Mouse (Mus musculus) forebrain, embryonic 10.5 days (tissue): Measurements from ENCODE around the gene Exoc1. TPM values are rescaled to one million over a fixed set of nuclear protein-coding genes. Genes with fewer than 3 reads are reported as not detected.

Experiments used
- DNase-seq: peaks from one replicate; pipeline ENCODE4 v3.0.0-alpha.2; 2017; ENCODE audit warnings: low spot score; ENCODE audit errors: extremely low spot score
- H3K27ac ChIP-seq: fragments of 300-500 bp; sonication (generic); 2 replicates; pipeline ENCODE4 v1.5.1; 2016; ENCODE audit warnings: mild to moderate bottlenecking
- H3K27me3 ChIP-seq: fragments of 300-500 bp; sonication (generic); 2 replicates; pipeline ENCODE4 v1.6.1; 2016; ENCODE audit warnings: mild to moderate bottlenecking; ENCODE audit not compliant: poor library complexity, severe bottlenecking
- H3K36me3 ChIP-seq: fragments of 300-500 bp; sonication (generic); replicated peaks from 2 replicates; pipeline ENCODE4 v1.6.1; 2016; ENCODE audit warnings: mild to moderate bottlenecking, moderate library complexity
- H3K4me1 ChIP-seq: fragments of 300-500 bp; sonication (generic); 2 replicates; pipeline ENCODE4 v1.6.1; 2016
- H3K4me3 ChIP-seq: fragments of 300-500 bp; sonication (generic); 2 replicates; pipeline ENCODE4 v1.5.1; 2016; ENCODE audit warnings: mild to moderate bottlenecking, moderate library complexity
- H3K9me3 ChIP-seq: fragments of 300-500 bp; sonication (generic); 2 replicates; pipeline ENCODE4 v1.6.1; 2016; ENCODE audit warnings: mild to moderate bottlenecking, moderate library complexity
- WGBS: fragments of 180-500 bp; shearing (Covaris S2); methylation state at CpG from one replicate; pipeline ENCODE4 v1.1.7; 2016; 5-methylcytosine and 5-hydroxymethylcytosine counted together
- polyA plus RNA-seq: library from polyadenylated mRNA; unstranded; fragments of >200 nt; fragmentation: Nextera tagmentation; extraction: Ambion mirVana; gene quantifications from 2 replicates; pipeline ENCODE4 v1.2.1, GENCODE M21; 2016

Exoc1 gene
- polyA plus RNA-seq: 45.6 and 46.8 TPM in 2 replicates

DNA sequence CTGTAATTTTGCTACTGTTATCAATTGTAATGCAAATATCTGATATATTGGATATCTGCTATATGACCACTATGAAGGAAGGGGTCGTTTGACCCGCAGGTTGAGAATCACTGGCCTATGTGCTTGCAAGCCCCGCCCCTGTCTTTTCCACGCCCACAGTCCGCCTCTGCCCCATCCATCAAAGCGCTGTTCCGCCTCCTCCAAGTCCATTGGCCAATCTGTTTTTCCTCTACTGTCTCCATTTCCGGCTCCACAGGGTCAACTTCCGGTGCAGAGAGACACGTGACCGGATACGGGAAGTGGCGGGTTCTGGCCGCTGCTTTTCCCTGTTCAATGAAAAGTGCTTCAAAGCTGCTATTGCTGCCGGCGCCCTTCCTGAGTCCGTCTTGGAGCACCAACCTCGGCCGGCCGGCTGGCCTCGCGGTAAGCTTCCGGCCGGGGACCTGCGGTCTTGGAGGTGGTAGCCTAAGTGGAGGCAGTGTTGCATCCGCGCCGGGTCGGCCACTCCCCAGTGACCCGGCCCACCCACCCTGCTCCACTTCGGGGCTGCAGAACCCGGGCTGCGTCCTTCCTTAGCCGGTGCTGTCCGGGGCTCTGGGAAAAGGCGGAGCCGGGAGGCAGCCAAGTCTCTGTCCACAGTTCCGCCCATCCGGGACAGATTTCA lies at the start of gene Exoc1:
Gene Exoc1, plus strand, starts transcription at position 272 of the 664 bp plus-strand sequence.
- Histone ChIP-seq H3K4me3 (peak within 1 kb of the TSS; percentile 96), H3K4me1 (peaks cover 16% of the 10 kb centered on the region), H3K36me3 (peaks cover 12% of the 10 kb centered on the region), H3K9me3 (no peaks in the 10 kb centered on the region), H3K27ac (peak within 1 kb of the TSS; percentile 87), H3K27me3 (no peaks in the 10 kb centered on the region)
- WGBS: under 1% methylated on average over 39 of the region's 39 CpGs
- peak; percentile 98 for DNase-seq

DNA sequence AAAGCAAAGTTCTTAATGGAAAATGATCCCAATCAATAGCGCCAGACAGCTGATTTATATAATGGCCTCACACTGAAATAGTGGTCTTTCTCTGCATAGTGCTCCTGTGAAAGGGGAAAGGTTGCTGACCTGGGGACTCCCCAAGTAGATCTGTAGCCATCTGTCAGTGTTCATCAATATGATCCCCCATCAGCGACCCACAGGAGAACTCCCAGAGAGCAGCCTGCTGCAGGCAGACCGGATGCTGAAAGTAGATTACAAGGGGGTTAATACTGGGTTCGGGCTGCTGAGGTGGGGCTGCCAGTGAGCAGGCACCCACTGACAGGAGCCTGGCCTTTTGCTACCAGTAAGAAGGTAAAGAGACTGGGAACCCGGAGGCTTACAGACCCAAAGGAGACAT lies 45.3 kb upstream of the Exoc1 start, which contains the start of gene Gm7271:
Gene Gm7271, plus strand, starts transcription at position 230 of the 400 bp plus-strand sequence.
- no peak within 1 kb of the TSS for H3K4me3 ChIP-seq
- WGBS: 69% methylated on average over 5 of the region's 5 CpGs
- H3K27me3 ChIP-seq: no peaks in the 10 kb centered on the region; the same call in 1 of the 2 replicates
- H3K4me1 ChIP-seq: 0 out of 2 replicates have a peak, but pooled peaks cover 4% of the 10 kb centered on the region
- no peaks in the 10 kb centered on the region for H3K9me3 ChIP-seq
- H3K36me3 ChIP-seq: no peaks in the 10 kb centered on the region
- no peak within 1 kb of the TSS for H3K27ac ChIP-seq
- no peak for DNase-seq

DNA sequence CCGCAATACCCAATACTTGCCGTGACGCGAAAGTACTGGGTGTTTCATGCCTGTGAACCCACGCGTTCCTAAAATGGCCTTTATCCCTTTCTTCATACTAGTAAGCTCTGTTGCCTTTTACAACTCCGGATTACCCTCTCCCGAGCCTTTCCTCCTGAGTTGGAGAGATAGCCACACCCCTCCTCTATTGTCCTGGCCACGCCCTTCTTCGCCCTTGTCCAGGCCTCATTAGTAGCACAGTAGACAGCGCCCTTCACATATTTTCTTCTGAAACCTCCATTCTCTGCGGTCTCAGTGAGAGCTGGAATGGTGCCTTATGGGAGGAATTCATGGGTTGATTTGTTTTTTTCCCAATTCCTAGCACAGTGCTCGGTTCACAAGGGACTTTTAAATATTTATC lies 34.0 kb upstream of the Exoc1 start:
- DNase-seq: no peak
- Histone ChIP-seq H3K9me3 (no peaks in the 10 kb centered on the region), H3K27ac (no peak overlapping the region), H3K4me3 (no peak overlapping the region), H3K36me3 (no peaks in the 10 kb centered on the region), H3K27me3 (no peaks in the 10 kb centered on the region), H3K4me1 (no peaks in the 10 kb centered on the region)
- 78% methylated on average over 13 of the region's 13 CpGs for WGBS

DNA sequence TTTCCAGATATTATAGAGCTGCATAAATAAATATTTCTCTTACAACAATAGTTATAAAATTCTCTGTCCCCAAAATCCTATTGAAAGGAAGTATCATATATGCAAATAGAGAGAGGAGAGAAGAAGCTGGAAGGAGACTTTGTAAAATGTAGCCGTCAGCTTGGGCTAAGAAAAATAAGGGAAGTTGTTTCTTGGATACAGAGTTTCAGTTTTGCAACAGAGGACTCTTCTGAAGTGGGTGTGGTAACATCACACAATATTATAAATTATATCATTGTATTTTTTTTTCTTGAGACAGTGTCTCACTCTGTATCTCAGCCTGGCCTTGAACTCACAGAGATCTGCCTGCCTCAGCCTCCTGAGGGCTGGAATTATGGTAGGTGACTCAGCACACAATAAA lies 6.7 kb upstream of the Exoc1 start:
- no peaks in the 10 kb centered on the region for H3K36me3 ChIP-seq
- DNase-seq: no peak
- H3K9me3 ChIP-seq: no peaks in the 10 kb centered on the region
- no peaks in the 10 kb centered on the region for H3K4me1 ChIP-seq
- no peak overlapping the region for H3K4me3 ChIP-seq
- no peaks in the 10 kb centered on the region for H3K27me3 ChIP-seq
- WGBS: 92% methylated on average over 1 of the region's 1 CpGs
- no peak overlapping the region for H3K27ac ChIP-seq

DNA sequence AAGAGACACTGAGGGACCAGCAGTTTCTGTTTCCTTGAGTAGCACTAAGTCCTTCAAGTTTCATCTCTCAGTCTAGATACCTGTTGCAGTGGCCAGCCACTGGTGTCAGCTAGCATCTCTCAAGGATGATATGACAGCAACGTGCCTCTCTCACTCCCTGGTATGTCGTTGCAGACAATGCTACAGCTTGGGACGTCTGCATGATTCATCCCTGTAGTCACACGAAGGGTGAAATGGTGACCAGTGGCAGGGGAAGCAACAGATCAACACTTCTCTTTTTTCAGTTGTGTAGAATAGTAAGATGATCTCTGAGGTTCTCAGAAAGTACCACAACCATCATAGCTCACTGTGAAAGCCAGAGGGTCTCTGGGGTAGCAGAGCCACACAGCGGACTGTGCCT lies 4.5 kb upstream of the Exoc1 start:
- no peaks in the 10 kb centered on the region for H3K36me3 ChIP-seq
- no peak overlapping the region for H3K4me3 ChIP-seq
- H3K9me3 ChIP-seq: no peaks in the 10 kb centered on the region
- no peak for DNase-seq
- 77% methylated on average over 5 of the region's 5 CpGs for WGBS
- H3K4me1 ChIP-seq: peaks cover under 1% of the 10 kb centered on the region; the same call in 1 of the 2 replicates
- no peak overlapping the region for H3K27ac ChIP-seq
- no peaks in the 10 kb centered on the region for H3K27me3 ChIP-seq

DNA sequence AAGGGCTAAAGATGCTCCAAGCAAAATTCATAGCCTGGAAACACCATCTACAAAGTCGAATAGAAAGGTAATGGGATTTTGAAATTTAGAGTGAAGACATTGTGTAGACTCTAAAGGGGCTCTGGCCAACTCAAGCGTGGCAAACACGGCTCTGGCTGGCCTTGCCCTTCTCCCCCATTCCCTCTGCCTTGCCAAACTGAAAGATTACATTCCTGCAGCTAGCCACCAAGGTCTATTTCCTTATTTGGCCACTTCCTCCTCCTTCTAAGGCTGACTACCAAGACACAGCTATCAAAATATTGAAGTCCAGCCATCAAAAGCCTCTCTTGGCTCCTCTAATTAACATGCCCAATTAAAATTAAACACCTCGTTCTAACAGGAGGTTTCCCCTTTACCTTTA lies 4.0 kb upstream of the Exoc1 start:
- DNase-seq: no peak
- Histone ChIP-seq H3K4me1 (peaks cover 5% of the 10 kb centered on the region), H3K27ac (no peak overlapping the region), H3K27me3 (no peaks in the 10 kb centered on the region), H3K9me3 (no peaks in the 10 kb centered on the region), H3K36me3 (no peaks in the 10 kb centered on the region), H3K4me3 (no peak overlapping the region)
- 72% methylated on average over 4 of the region's 4 CpGs for WGBS

DNA sequence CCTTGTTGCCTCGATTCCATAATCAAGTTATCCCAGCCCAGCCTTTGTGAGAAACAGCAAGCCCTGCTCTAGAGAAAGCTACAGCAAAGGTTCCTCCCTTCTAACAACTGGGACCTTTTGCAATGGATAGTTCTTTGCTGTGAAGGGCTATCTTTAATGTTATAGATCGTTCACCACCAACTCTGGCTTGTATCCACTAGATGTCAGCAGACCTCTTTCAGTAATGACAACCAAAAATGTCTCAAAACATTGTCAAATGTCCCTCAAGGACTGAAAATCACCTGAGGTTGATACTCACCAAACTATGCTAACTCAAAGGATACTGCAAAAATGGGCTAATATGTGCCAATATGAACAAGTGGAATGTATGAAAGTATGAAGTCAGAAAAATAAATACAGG lies 3.3 kb upstream of the Exoc1 start:
- Histone ChIP-seq H3K36me3 (no peaks in the 10 kb centered on the region), H3K4me3 (no peak overlapping the region), H3K4me1 (peaks cover 13% of the 10 kb centered on the region), H3K9me3 (no peaks in the 10 kb centered on the region), H3K27ac (no peak overlapping the region), H3K27me3 (no peaks in the 10 kb centered on the region)
- DNase-seq: no peak
- 61% methylated on average over 2 of the region's 2 CpGs for WGBS

DNA sequence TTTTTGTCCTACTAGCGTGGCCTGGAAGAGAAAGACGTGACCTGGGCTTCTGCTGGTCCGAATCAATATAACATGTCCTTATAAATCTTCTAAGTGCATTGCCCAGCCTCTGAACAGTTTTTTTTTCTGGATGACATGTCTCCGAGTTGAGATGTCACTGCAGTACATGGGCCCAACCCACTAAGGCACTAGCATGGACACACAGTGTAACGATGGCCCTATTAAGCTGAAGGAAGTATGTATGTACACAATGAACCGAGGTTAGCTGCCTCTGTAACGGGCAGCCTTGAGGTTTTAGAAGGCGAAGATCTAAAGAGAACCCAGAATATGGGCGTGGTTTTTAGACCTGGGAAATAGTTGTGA lies 574 bp downstream of the Exoc1 start:
- H3K27ac ChIP-seq: peak overlapping the region; percentile 87
- peak overlapping the region; percentile 96 for H3K4me3 ChIP-seq
- no peaks in the 10 kb centered on the region for H3K27me3 ChIP-seq
- WGBS: 10% methylated on average over 9 of the region's 9 CpGs
- peaks cover 16% of the 10 kb centered on the region for H3K4me1 ChIP-seq
- peaks cover 13% of the 10 kb centered on the region for H3K36me3 ChIP-seq
- no peaks in the 10 kb centered on the region for H3K9me3 ChIP-seq
- DNase-seq: no peak

DNA sequence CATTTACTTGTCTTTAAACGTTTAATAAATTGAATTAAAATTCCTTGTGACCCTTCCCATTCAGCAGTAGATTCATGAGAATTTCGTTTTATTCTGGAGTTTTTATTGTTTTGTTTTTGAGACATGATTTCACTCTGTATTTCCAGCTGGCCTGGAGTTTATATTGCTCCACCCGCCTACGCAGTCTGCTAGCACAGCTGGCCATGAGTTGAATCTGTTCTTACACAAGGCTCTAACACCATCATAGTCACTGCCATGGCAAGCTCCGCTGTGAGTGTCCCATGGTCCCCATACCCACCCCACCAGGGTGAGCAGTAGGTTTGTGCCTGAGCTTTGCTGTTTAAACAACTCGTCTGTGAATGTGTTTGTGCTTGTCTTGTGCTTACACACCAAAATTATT lies 4.1 kb downstream of the Exoc1 start:
- Histone ChIP-seq H3K36me3 (peaks cover 47% of the 10 kb centered on the region), H3K4me3 (no peak overlapping the region), H3K4me1 (peaks cover 16% of the 10 kb centered on the region), H3K27ac (no peak overlapping the region), H3K27me3 (no peaks in the 10 kb centered on the region), H3K9me3 (no peaks in the 10 kb centered on the region)
- no peak for DNase-seq
- WGBS: 88% methylated on average over 6 of the region's 6 CpGs

DNA sequence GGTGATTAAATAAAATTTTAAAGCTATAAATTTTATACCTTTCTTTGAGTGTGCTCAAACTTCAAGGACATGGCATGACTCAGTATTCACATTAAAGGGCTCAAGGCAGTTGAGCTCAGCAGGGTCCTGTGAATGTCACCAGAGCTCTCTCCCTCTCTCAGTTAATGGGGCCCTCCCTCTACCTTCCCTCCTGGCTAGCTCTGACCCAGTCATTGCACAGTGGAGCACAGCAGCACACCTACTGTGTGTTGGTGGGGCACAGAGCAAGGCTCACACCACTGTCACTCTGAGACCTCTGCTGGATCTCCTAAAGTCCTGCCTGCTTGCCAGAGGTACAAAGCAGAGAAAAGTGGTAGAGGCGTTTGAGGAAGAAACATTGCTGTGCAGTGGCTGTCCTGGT lies 7.1 kb downstream of the Exoc1 start:
- no peaks in the 10 kb centered on the region for H3K4me1 ChIP-seq
- H3K36me3 ChIP-seq: peaks cover 62% of the 10 kb centered on the region
- H3K27ac ChIP-seq: no peak overlapping the region
- DNase-seq: no peak
- H3K9me3 ChIP-seq: no peaks in the 10 kb centered on the region
- 86% methylated on average over 1 of the region's 1 CpGs for WGBS
- H3K4me3 ChIP-seq: no peak overlapping the region
- H3K27me3 ChIP-seq: no peaks in the 10 kb centered on the region

DNA sequence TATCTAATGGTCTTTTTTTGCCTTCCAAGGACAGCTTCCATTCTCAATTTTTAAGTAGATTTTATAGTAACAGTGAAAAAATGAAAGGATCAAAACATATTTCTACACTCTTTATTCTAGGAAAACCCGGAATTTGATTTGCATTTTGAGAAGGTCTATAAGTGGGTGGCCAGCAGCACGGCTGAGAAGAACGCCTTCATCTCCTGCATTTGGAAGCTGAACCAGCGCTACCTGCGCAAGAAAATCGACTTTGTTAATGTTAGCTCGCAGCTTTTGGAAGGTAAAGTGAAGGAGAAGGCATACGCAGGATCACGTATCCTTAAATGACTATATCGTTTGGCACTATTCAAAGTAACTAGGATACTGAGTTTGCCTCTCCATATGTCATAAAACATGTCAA lies 8.5 kb downstream of the Exoc1 start:
- no peaks in the 10 kb centered on the region for H3K4me1 ChIP-seq
- peaks cover 69% of the 10 kb centered on the region for H3K36me3 ChIP-seq
- H3K27ac ChIP-seq: no peak overlapping the region
- H3K9me3 ChIP-seq: no peaks in the 10 kb centered on the region
- WGBS: 97% methylated on average over 10 of the region's 10 CpGs
- H3K27me3 ChIP-seq: no peaks in the 10 kb centered on the region
- no peak overlapping the region for H3K4me3 ChIP-seq
- DNase-seq: no peak

DNA sequence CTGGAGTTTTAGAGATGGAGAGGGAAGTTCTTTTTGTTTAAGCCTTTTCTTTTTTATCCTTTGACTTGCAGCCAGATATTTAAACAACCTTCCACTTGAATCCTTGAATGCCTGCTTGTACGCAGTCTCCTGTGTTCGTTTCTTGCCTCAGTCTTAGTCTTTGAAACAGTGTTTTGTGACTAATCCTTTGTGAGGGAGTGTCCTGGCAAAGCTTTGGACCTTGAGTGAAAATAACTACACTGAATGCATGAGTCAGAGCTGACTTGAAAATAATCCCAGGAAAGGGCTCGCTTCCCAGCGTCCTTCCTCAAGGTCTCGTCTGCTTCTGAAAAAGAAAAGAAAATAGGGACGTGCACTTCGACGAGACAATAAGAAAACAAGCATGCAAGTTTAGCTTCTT lies 11.1 kb downstream of the Exoc1 start:
- Histone ChIP-seq H3K36me3 (peaks cover 78% of the 10 kb centered on the region), H3K4me1 (no peaks in the 10 kb centered on the region), H3K27me3 (no peaks in the 10 kb centered on the region), H3K4me3 (no peak overlapping the region), H3K9me3 (no peaks in the 10 kb centered on the region), H3K27ac (no peak overlapping the region)
- 87% methylated on average over 8 of the region's 8 CpGs for WGBS
- DNase-seq: no peak

DNA sequence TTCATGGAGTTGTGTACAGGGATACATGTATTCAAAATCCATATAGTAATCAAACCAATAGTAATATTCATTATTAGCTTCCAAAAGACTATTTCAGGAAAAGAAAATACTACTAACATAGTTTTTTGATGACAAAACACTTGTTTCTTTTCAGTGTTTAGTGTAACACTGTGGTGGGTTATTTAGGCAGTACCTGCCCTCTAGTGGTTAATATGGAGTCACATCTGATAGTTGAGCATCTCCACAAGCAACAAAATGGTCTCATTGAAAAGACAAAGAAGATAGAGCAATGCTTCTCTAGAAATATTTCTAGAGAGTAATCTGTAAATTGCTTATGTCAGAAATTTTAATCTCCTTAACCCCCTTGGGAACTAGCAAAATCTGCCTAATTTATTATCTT lies 11.7 kb downstream of the Exoc1 start:
- no peaks in the 10 kb centered on the region for H3K4me1 ChIP-seq
- no peaks in the 10 kb centered on the region for H3K9me3 ChIP-seq
- no peak overlapping the region for H3K27ac ChIP-seq
- no peak overlapping the region for H3K4me3 ChIP-seq
- no peaks in the 10 kb centered on the region for H3K27me3 ChIP-seq
- peaks cover 77% of the 10 kb centered on the region for H3K36me3 ChIP-seq
- no peak for DNase-seq

DNA sequence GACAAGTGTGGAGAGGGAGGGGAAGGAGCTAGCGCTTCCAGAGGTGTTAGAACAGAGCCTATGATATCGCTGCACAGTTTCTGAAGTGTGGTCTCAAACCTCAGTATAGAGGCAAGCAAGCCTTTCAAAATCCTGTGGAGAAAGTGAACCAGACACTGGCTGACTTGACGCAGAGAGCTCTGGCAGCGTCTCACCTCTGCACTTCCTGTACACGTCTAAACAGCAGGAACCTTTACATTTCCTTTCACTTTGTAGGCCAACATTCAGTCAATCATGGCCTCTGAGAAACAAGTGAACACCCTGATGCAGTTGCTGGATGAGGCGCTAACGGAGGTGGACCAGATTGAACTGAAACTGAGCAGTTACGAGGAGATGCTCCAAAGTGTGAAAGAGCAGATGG lies 14.1 kb downstream of the Exoc1 start:
- H3K36me3 ChIP-seq: peaks cover 65% of the 10 kb centered on the region

More for the DNA sequence above, 14.1 kb downstream of the Exoc1 start:
- H3K9me3 ChIP-seq: no peaks in the 10 kb centered on the region
- WGBS: 94% methylated on average over 8 of the region's 8 CpGs
- DNase-seq: no peak
- H3K4me1 ChIP-seq: no peaks in the 10 kb centered on the region
- H3K27me3 ChIP-seq: no peaks in the 10 kb centered on the region
- H3K4me3 ChIP-seq: no peak overlapping the region
- no peak overlapping the region for H3K27ac ChIP-seq
